Mouse (Mus musculus): Measurements from ENCODE around the gene Cacna1i. TPM values are rescaled to one million over a fixed set of nuclear protein-coding genes. Genes with fewer than 3 reads are reported as not detected.
A peak's percentile ranks its signal among the peaks of the same experiment; 100 is the strongest.

The Cacna1i gene
- polyA plus RNA-seq, 1 experiment = 0.72 TPM

DNA sequence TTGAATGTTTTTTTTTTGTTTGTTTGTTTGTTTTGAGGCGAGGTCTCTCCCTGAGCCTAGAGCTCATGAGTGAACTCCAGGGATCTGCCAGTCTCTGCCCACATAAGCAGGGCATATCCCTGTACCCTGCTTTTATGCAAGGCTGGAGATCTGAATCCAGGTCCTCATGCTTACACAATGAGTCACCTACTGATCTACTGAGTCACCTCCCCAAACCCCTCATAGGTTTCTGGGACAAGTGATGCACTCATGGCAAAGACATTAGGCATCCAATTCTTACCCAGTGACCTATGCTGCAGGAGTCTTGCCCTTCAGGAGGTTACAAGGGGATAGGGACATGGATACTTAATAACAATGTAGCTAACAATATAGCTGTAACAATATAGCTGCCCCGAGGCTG lies 100.1 kb downstream of the Cacna1i start:
- no peak for DNase-seq (ENCODE audit: low read depth, low spot score)
- WGBS = 82% methylated on average over 2 of the region's 2 CpGs

- WGBS = 79% methylated on average over 14 of the region's 14 CpGs
- no peak for DNase-seq (ENCODE audit: low read depth, low spot score)
Measured at GRCm38 (mm10) chr15:80391791-80392190, 104.8 kb downstream of the Cacna1i start.

GRCm38 (mm10) chr15:80395035-80395434 lies 108.0 kb downstream of the Cacna1i start:
- 59% methylated on average over 22 of the region's 22 CpGs for WGBS
- DNase-seq (ENCODE audit: low read depth, low spot score) = no peak

- 81% methylated on average over 1 of the region's 1 CpGs for WGBS
- DNase-seq (ENCODE audit: low read depth, low spot score) = no peak
Measured at GRCm38 (mm10) chr15:80399451-80399850, 112.4 kb downstream of the Cacna1i start.

GRCm38 (mm10) chr15:80401387-80401898 lies 114.4 kb downstream of the Cacna1i start:
- DNase-seq (ENCODE audit: low read depth, low spot score) = no peak
- 21% methylated on average over 2 of the region's 2 CpGs for WGBS

DNA sequence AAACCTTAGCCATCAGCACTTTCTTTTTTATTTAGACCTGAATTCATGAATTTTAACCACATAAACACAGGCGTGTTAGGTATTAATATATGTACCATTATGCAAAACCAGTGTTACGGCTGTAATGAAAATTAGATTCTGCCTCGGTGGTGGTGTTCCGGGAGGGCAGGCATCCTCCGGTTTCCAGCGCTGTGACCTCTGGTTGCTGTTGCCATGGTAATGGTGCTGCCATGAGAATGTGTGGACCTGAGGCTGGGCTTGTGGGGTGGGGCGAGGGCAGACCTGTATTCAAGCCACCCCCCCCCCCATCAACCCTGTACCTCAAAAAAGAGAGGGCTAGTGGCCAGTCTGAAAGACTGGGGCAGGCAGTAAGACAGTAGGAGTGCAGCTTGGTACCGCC lies 114.9 kb downstream of the Cacna1i start:
- WGBS = 75% methylated on average over 8 of the region's 8 CpGs
- DNase-seq (ENCODE audit: low read depth, low spot score) = no peak

DNA sequence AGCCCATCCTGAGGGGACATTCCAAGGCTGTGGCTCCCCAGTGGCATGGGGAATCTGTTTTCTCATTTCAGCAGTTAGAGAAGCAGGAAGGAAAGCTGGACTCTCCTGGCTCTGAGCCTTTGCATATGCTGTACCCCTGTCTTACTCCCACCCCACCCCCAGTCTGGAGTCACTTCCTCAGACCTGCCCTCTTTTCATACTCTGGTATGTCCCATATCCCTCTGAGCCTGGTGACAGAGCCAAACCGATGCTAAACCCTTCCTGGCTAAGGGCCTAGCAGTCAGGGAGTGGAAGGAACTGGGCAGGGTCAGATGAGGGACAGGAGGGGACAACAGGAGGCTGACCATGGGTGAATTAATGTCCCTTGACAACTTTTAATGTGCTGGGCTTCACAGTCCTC lies 120.8 kb downstream of the Cacna1i start:
- WGBS = 14% methylated on average over 1 of the region's 1 CpGs
- DNase-seq (ENCODE audit: low read depth, low spot score) = no peak

- 55% methylated on average over 7 of the region's 7 CpGs for WGBS
- DNase-seq (ENCODE audit: low read depth, low spot score) = no peak
Measured at GRCm38 (mm10) chr15:80410661-80411060, 123.6 kb downstream of the Cacna1i start.

GRCm38 (mm10) chr15:80413070-80413469 lies 126.0 kb downstream of the Cacna1i start:
- DNase-seq (ENCODE audit: low read depth, low spot score) = no peak
- WGBS = 77% methylated on average over 4 of the region's 4 CpGs

DNA sequence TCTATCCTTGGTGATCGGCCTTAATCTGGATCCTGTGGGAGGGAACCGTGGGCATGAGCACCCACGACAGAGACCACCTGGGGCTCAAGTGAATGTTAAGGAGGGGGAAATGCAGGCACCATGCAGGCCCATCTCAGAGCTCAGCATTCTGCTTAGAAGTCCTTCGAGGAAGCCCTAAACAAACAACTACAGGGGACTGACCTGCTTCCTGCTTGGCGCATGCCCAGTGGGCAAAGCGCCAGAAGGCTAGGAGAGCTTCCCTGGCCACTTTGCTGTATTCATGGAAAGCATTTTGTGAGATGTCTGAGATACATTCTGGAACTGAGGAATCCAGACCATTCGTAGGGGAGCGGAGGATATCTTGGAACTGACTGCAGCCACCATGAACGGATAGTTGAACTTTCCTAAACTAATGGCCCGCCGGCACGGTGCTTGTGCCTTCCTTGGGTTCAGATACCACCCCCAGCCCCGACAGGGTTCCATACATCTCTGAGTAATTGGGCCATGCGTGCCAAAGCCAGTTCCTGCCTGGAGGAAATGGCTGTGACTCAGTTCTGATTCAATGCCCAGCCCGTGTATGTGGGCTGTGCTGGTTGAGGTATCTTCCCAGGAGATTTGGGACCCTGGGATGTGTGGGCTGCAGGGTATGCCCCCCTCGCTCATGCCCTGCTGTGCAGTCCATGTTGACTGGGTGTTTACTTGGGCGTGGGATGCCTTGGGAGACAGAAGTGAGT lies 127.1 kb downstream of the Cacna1i start:
- DNase-seq (ENCODE audit: low read depth, low spot score) = peak; percentile 18

GRCm38 (mm10) chr15:80415132-80415531 lies 128.1 kb downstream of the Cacna1i start:
- no peak for DNase-seq (ENCODE audit: low read depth, low spot score)
- 80% methylated on average over 4 of the region's 4 CpGs for WGBS

More for the DNA sequence above, 127.1 kb downstream of the Cacna1i start:
- WGBS = 52% methylated on average over 17 of the region's 17 CpGs

- 52% methylated on average over 9 of the region's 9 CpGs for WGBS
- no peak for DNase-seq (ENCODE audit: low read depth, low spot score)
Measured at GRCm38 (mm10) chr15:80417066-80417465, 130.0 kb downstream of the Cacna1i start.

- 61% methylated on average over 2 of the region's 2 CpGs for WGBS
- no peak for DNase-seq (ENCODE audit: low read depth, low spot score)
Measured at GRCm38 (mm10) chr15:80418146-80418545, 131.1 kb downstream of the Cacna1i start.

DNA sequence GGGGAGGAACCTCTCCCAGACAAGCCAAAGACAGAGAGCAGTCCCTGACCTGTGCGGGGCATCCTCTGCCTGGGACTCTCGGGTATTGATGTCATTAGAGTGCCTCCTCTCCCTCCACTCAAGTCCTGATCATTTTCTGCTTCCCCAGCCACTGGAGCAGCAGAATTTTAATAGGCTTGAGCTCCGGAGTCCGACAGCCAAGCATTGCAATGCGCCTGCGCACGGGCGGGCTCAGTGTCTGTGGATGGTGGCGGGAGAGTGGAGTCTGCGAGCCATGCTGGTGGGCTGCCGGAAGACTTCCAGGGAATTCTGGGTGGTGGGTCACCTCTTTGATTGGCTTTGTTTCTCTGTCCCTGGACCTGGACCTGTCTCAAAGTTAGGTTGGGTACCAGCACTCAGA lies 143.3 kb downstream of the Cacna1i start:
- DNase-seq (ENCODE audit: low read depth, low spot score) = no peak
- WGBS = 72% methylated on average over 11 of the region's 11 CpGs

DNA sequence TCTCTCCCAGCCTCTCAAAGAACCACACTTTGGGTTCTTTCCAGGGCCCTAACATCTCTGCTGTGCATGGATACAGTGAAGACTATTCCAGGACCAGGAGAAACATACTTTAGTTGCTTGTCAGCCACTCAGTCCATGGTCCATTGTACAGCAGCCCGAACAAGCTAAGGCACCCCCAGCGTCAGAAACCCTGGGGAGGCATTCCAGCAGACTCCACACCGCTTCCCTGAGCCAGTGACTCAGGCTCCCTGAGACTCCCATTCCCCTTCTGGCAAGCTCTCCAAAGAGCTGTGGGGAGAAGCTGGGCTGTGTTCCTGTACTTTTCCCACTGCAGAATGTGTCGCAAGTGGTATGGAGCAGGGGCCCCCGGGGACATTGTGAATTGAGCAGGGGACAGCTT lies 149.9 kb downstream of the Cacna1i start:
- WGBS = 80% methylated on average over 5 of the region's 5 CpGs
- DNase-seq (ENCODE audit: low read depth, low spot score) = no peak

DNA sequence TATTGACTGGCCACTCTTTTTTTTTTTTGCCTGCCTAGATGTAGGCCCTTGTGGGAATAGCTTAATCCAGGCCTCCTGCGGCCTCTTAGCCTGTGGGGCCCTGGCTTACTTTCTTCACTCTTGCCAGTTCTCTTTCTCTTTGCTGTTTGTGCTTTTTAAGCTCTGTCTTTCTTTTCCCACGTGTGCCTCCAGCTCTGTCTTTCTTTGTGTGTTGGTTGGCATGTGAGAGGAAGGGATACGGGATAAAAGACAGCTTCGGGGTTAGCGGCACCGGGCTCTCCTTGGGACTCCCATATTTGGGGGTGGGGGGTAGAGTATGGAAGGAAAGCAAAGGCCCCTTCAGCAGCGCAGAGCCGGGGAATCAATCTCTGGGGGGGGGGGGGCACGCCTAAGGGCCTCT lies 151.0 kb downstream of the Cacna1i start:
- WGBS = 86% methylated on average over 9 of the region's 9 CpGs
- no peak for DNase-seq (ENCODE audit: low read depth, low spot score)

DNA sequence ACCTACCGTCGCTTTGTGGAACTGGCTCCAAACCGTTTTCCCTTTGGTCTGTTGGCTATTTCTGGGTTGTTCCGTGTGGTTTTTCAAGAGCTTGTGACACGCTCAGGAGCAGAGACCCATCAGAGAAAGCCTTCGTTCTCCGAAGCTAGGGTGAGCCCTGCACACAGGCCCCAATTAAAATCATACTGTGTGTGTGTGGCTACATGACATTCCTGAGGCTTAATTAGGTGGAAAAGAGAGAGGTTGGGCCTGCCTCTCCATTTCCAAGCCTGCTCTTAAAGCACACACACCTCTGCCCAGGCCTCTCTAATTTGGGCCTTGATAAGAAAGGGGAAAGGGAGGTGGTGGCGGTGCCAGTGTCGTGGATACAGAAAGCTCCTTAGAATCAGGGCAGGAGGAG lies 151.4 kb downstream of the Cacna1i start:
- WGBS = 79% methylated on average over 9 of the region's 9 CpGs
- DNase-seq (ENCODE audit: low read depth, low spot score) = no peak

DNA sequence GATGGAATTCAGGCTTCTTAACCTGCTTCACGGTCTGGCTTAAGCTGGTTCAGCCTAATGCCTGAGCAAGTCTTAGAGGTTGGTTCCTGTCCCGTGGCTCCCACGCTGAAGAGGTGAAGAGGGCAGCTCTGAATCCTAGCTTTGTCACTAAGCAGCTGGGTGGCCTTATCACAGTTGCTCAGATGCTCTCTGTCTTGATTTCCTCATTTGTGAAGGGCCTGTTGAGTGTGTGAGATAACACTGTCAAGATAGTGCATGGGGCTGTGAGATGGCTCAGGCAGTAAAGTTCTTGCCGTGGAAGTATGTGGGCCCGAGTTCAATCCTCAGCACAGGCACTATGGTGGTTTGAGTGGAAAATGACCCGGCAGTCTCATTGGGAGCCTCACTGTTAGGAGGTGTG lies 153.2 kb downstream of the Cacna1i start:
- WGBS = 85% methylated on average over 6 of the region's 6 CpGs

DNA sequence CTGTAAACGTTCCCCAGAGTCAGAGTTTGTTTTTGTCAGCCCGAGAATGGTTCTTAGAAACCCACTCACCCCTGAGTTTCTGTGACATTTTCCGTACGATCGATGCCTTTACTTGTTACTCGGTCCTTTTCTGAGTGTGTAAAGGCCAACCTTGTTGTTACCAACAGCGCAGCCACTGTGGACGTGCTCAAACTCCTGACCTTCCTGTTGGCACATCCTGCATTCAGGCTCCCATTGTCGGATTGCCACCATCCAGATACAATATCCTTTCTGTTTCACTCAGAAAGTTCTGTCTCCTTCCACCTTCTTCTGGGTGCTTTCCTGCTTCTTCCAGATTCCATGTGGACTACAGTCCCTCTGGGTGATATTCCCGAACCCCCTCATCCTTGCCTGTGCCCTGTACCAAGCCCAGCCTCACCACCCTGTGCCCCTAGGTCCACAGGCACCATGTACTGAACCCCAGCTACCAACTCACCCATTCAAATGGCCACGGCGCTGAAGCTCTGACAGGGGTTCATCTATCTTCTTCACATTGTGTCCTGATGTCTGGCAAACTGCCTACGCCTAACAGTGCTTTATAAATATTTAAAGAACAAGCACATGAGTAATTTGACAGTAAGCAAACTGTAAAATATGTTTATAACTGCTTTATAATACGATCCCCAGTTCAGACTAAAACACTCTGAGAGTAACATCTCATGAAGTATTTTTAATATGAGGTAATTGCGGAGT lies 159.1 kb downstream of the Cacna1i start:
- no peak for DNase-seq (ENCODE audit: low read depth, low spot score)
- 63% methylated on average over 15 of the region's 15 CpGs for WGBS

More for the DNA sequence above, 153.2 kb downstream of the Cacna1i start:
- DNase-seq (ENCODE audit: low read depth, low spot score) = no peak

Data from large intestine, adult 2 months (tissue).